Mouse (Mus musculus) 3T3-L1 (cell line): Measurements from ENCODE around the gene Adamtsl1.
A peak's percentile ranks its signal among the peaks of the same experiment; 100 is the strongest.

Source experiments
- DNase-seq: peaks from one replicate; pipeline ENCODE4 v3.0.0-alpha.2; 2015; ENCODE audit warnings: low read depth, low spot score

The Adamtsl1 gene

DNA sequence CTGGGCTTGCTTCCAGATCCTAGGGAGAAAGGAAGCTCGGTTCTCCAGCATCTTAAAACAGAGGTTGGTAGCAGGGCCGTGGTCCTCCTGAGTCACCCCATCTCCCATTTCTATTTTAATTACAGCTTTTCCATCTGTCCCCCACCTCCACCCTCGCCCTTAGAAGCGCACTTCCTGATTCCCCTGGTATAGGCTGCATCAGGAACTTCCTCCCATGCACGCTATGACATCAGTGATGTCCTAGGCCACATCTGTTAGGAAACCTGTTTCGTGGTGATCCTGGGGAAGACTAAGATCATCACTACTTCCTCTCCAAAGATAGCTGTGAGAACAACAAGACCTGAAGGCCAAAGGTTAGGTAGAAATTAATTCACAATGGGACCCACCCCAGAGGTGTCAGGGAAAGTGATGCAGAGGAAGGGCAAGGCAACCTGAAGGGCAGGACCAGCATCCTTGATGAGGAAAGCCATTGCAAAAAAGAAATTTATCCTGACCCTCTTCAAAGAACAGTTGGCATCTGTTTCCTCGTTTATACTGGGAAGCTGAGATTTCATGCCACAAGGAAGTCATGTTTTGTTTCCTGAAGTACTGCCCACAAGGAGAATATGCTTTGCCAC lies 882.8 kb downstream of the Adamtsl1 start:
- no peak for DNase-seq

DNA sequence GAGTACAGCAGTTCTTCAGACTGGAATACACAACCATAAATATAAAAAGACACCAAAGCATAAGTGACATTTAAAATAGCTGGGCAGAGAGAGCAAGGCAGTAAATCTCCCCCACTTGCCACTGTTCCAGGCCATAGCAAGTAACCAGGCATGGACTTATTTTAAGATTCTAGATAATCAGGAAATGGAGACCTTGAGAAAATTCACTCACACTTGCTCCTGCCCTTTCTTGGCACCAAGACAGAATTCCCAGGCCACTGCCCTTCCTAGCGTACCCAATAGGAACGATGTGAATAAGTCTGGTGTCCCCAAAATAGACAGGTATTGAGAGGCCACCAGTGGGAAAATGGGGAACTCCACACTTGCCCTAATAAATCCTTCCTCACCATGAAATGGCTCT lies 883.5 kb downstream of the Adamtsl1 start:
- DNase-seq: no peak

- DNase-seq: no peak
These were observed 887.1 kb downstream of the Adamtsl1 start for GRCm38 (mm10) chr4:86401116-86401515.

DNA sequence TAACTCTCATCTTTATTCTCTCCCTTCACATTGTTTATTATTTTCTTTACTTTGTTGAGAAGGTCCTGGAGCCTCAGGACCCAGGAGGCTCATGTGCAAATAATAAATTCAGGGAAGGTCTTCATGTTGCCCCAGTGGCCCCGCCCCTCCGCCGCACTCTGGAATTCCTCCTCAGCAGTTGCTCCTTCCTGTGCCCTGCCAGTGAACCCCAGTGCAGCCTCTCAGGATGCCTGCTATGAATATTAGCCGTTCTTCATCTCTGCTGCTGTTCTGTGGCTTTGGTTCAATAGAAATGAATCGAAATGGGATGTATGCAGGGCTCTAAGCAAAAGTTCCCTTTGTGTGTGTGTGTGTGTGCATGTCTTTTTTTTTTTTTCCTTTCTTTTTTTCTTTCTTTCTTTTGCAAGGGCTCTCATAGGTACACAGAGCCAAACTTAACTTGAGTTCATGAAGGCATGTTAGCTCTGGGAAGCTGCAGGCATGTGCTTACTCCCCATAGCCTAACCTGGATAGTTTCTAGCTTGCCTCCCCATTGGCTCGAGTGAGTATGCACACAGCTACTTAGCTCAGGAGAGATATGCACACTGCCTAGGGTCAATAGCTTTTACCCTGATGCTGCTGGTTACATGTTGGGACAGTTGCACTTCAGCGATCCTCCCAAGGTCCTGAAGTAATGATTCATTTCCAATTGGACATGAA lies 892.7 kb downstream of the Adamtsl1 start:
- DNase-seq: no peak

GRCm38 (mm10) chr4:86407200-86407527 lies 893.2 kb downstream of the Adamtsl1 start:
- no peak for DNase-seq

- no peak for DNase-seq
These were observed 894.4 kb downstream of the Adamtsl1 start for GRCm38 (mm10) chr4:86408421-86408820.

DNA sequence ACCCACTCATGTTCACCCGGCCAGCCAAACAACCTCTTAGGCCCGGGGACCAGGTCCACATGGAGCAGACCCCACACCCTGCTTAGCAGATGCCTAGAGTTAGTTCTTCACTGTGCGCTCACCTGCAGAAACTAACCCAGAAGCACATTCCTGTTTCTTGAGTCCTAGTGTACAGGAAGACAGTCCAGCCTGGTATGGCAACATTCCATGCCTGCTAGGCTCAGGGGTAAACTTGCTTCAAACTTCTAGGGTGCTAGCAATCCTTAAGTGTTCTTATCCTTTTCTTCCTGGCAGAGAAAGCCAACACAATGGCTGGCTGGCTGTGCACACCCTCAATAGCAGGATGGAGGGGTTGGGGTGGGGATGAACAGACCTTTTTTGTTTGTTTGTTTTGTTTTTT lies 897.0 kb downstream of the Adamtsl1 start:
- no peak for DNase-seq

GRCm38 (mm10) chr4:86413388-86413787 lies 899.4 kb downstream of the Adamtsl1 start:
- no peak for DNase-seq

DNA sequence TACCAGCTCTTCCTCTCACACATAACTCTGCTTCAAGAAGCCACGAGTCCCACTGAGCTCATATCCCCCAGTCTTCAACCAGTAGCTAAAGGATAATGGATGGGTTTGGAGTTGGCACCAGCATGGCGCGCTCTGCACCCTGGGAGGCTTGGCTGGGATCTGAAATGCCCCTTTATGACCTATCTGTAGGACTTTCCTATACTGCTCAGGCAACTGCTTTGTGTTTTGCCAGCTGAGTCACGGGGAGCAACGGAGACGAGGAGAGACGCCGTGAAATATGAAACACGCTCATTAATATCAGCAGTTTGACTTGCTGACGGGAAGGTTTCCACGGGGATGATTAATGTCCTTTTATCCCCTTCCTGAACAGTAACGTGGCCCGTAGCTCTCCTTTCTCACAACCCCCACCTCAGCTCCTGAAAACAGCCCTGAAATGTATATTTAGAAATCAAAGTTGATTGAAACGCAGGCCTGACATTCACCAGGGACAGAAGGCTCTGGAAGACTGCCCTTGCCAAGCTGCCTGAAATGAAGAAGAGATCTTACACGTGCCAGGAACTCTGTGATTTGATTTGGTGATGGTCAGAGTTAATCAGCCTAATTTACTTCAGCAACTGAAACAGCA lies 902.5 kb downstream of the Adamtsl1 start:
- peak; percentile 52 for DNase-seq

GRCm38 (mm10) chr4:86422586-86422985 lies 908.6 kb downstream of the Adamtsl1 start:
- DNase-seq: no peak

GRCm38 (mm10) chr4:86425581-86425980 lies 911.6 kb downstream of the Adamtsl1 start:
- DNase-seq: no peak

DNA sequence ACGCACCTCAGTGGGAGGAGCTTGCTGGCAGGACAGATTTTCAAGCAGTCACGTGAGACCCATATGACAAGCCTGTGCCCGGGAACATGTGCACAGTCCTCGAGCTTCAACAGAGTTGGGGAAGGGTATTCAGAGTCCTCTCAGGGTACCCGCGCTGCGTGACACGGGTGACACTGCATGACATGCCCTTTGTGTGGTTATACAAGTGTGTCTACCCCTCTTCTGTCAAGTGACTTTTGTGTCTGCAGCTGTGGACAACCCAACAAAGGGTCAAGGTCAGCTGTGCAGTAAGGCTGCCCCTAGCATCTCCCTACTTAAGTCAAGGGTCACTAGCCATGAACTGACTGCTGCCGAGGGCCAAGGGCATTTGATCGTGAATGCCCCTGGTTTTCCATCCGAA lies 912.6 kb downstream of the Adamtsl1 start:
- no peak for DNase-seq

GRCm38 (mm10) chr4:86427312-86427711 lies 913.3 kb downstream of the Adamtsl1 start:
- no peak for DNase-seq

DNA sequence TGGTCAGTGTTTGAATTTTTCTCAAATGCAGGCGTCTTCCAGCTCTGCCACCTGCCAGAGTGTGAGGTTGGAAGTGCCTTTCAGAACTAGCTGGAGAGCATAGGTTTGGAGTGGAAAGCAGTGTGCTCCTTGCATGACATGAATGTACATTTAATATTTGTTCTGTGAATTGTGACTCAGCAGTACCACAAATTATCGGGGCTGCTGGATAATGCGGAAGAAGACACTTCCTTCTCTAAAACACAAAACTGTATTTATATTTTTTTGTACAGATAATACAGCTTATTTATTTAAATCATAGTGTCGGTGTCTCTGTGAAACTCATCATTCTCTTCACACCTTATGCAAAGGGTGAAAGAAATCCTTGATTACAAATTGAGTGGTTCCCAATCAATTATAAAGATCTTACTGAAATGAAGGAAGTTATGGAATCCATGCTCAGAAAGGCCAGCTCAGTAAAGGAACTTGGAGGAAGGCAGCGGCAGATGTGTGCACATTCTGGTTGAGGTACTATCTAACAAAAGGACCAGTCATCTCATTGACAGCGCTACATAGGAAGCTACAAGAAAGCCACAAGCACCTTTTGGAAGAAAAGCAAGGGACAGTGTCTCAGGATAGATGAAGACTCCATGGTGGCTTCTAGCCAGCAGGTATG lies 914.2 kb downstream of the Adamtsl1 start:
- no peak for DNase-seq

GRCm38 (mm10) chr4:86435631-86436030 lies 921.7 kb downstream of the Adamtsl1 start:
- DNase-seq: no peak

- no peak for DNase-seq
These were observed 922.4 kb downstream of the Adamtsl1 start for GRCm38 (mm10) chr4:86436336-86436735.

DNA sequence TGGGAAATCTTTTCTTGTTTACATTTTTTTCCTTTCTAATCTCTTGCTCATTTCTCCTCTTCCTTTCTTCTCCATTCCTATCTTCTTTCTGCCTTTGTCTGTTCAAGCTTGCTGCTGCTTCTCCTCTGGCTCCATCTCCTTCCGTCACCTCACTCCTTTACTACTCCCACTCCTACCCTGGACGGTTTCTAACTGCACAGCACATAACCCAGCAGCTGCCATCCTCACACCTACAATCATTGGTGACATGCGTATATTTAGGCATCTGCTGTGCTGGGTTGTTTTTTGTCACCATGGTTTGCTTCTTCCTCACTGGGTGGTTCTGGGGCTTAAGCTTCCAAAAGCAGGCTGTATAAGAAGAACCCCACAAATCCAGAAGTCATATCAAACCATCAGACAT lies 936.5 kb downstream of the Adamtsl1 start:
- no peak for DNase-seq

- DNase-seq: no peak
These were observed 950.8 kb downstream of the Adamtsl1 start for GRCm38 (mm10) chr4:86464808-86465207.
